Mouse (Mus musculus) ES-CJ7 (cell line): ENCODE measurements around the gene Mageb16.
A peak's percentile ranks its signal among the peaks of the same experiment; 100 is the strongest.

Experiments used
- DNase-seq: peaks from one replicate; pipeline ENCODE4 v3.0.0; 2011; ENCODE audit warnings: low read depth, low spot score

The Mageb16 gene

GRCm38 (mm10) chrX:79671411-79671810 lies at the start of gene Mageb16:
Gene Mageb16, minus strand, starts transcription at chrX:79671435.
- DNase-seq = peak; percentile 95

GRCm38 (mm10) chrX:79651091-79651490 lies 20.1 kb downstream of the Mageb16 start:
- peak; percentile 72 for DNase-seq

- peak; percentile 81 for DNase-seq
Measured at GRCm38 (mm10) chrX:79635396-79635795, 35.8 kb downstream of the Mageb16 start.

- DNase-seq = peak; percentile 81
Measured at GRCm38 (mm10) chrX:79606462-79606861, 64.8 kb downstream of the Mageb16 start.
